Mouse (Mus musculus) CH12.LX (cell line): Measurements from ENCODE around the gene Pawr. TPM values are rescaled to one million over a fixed set of nuclear protein-coding genes. Genes with fewer than 3 reads are reported as not detected.

Experiments
- DNase-seq: peaks from one replicate; pipeline ENCODE4 v3.0.0-alpha.2; 2013; ENCODE audit errors: extremely low read depth
- H3K27ac ChIP-seq: 2 replicates; pipeline ENCODE4 v1.5.1; 2012; ENCODE audit warnings: low read depth, mild to moderate bottlenecking, control low read depth, moderate library complexity; ENCODE audit not compliant: insufficient read depth
- H3K27me3 ChIP-seq: replicated peaks from 2 replicates; pipeline ENCODE3; 2012; ENCODE audit warnings: inconsistent platforms
- H3K36me3 ChIP-seq, 2 experiments: replicated peaks in 1 of 2; 2 replicates each; pipeline versions ENCODE3 to v1.6.1; 2012; ENCODE audit warnings: inconsistent platforms in 1 of 2, low read length in 1 of 2, mild to moderate bottlenecking in 1 of 2, mixed read lengths in 1 of 2, moderate library complexity in 1 of 2; ENCODE audit not compliant: control insufficient read depth in 1 of 2, insufficient read depth in 1 of 2
- H3K4me1 ChIP-seq, 2 experiments: 2 replicates each; pipeline ENCODE4 v1.6.1; 2012; ENCODE audit warnings: inconsistent platforms in 1 of 2, moderate library complexity in 1 of 2; ENCODE audit not compliant: insufficient read depth in 2 of 2, control insufficient read depth in 1 of 2
- H3K4me2 ChIP-seq: 2 replicates; pipeline ENCODE4 v1.6.1; 2012; ENCODE audit warnings: low read depth, mild to moderate bottlenecking, control low read depth; ENCODE audit not compliant: poor library complexity, insufficient read depth, severe bottlenecking
- H3K4me3 ChIP-seq, 3 experiments: fragments of 150-350 bp in 1 of 3; sonication (generic) in 1 of 3; replicated peaks in 1 of 3; 2 replicates each; pipeline versions ENCODE3 to v1.5.1; 2011 to 2012; ENCODE audit warnings: low read depth in 2 of 3, low read length in 2 of 3, mild to moderate bottlenecking in 2 of 3, moderate library complexity in 2 of 3, control low read depth in 1 of 3, improper control_type of control experiment in 1 of 3, inconsistent platforms in 1 of 3, mixed read lengths in 1 of 3; ENCODE audit not compliant: poor library complexity in 1 of 3
- H3K79me2 ChIP-seq: replicated peaks from 2 replicates; pipeline ENCODE4 v1.6.1; 2012; ENCODE audit warnings: mild to moderate bottlenecking, moderate library complexity; ENCODE audit not compliant: control insufficient read depth, poor library complexity, insufficient read depth, severe bottlenecking; ENCODE audit errors: extremely low read depth
- H3K9ac ChIP-seq: 2 replicates; pipeline ENCODE4 v1.6.1; 2012; ENCODE audit warnings: low read depth, mild to moderate bottlenecking, control low read depth, moderate library complexity; ENCODE audit not compliant: insufficient read depth
- H3K9me3 ChIP-seq: replicated peaks from 2 replicates; pipeline ENCODE3; 2012; ENCODE audit warnings: low read length, inconsistent platforms, mixed read lengths
- BHLHE40 ChIP-seq: IDR thresholded peaks from 2 replicates; pipeline ENCODE4 v1.6.1; 2011; ENCODE audit warnings: mild to moderate bottlenecking, low read depth, low read length, improper control_type of control experiment
- CHD1 ChIP-seq: IDR thresholded peaks from 2 replicates; pipeline ENCODE4 v1.6.1; 2012; ENCODE audit warnings: low read depth, low read length, improper control_type of control experiment, inconsistent platforms
- CHD2 ChIP-seq: IDR thresholded peaks from 2 replicates; pipeline ENCODE4 v1.6.1; 2011; ENCODE audit warnings: low read length, improper control_type of control experiment
- CTCF ChIP-seq, 2 experiments: IDR thresholded peaks in 1 of 2; conservative IDR thresholded peaks in 1 of 2; 2 replicates each; pipeline ENCODE4 v1.5.1; 2011 to 2012; ENCODE audit warnings: low read depth in 2 of 2, low read length in 2 of 2, improper control_type of control experiment in 1 of 2, inconsistent platforms in 1 of 2, mild to moderate bottlenecking in 1 of 2, moderate library complexity in 1 of 2
- E2F4 ChIP-seq: IDR thresholded peaks from 2 replicates; pipeline ENCODE4 v1.6.1; 2011; ENCODE audit warnings: low read depth, low read length, improper control_type of control experiment; ENCODE audit not compliant: insufficient replicate concordance
- ELF1 ChIP-seq: IDR thresholded peaks from 2 replicates; pipeline ENCODE4 v1.6.1; 2014; ENCODE audit warnings: low read depth, mild to moderate bottlenecking, inconsistent platforms, low read length, improper control_type of control experiment
- ETS1 ChIP-seq: conservative IDR thresholded peaks from 2 replicates; pipeline ENCODE4 v1.6.1; 2012; ENCODE audit warnings: low read depth, mild to moderate bottlenecking, inconsistent platforms, low read length, improper control_type of control experiment, moderate library complexity
- HCFC1 ChIP-seq: IDR thresholded peaks from 2 replicates; pipeline ENCODE4 v1.6.1; 2012; ENCODE audit warnings: low read depth, mild to moderate bottlenecking, inconsistent platforms, low read length, improper control_type of control experiment
- IRF4 ChIP-seq: IDR thresholded peaks from 2 replicates; pipeline ENCODE4 v1.6.1; 2014; ENCODE audit warnings: low read depth, mild to moderate bottlenecking, inconsistent platforms, low read length, improper control_type of control experiment
- JUN ChIP-seq: IDR thresholded peaks from 2 replicates; pipeline ENCODE4 v1.6.1; 2011; ENCODE audit warnings: low read depth, mild to moderate bottlenecking, low read length, improper control_type of control experiment, moderate library complexity; ENCODE audit not compliant: insufficient read depth
- JUND ChIP-seq: conservative IDR thresholded peaks from 2 replicates; pipeline ENCODE4 v1.6.1; 2011; ENCODE audit warnings: low read depth, low read length, improper control_type of control experiment
- MAFK ChIP-seq: IDR thresholded peaks from 2 replicates; pipeline ENCODE4 v1.6.1; 2011; ENCODE audit warnings: low read length, improper control_type of control experiment; ENCODE audit not compliant: insufficient replicate concordance
- MAX ChIP-seq: IDR thresholded peaks from 2 replicates; pipeline ENCODE4 v1.6.1; 2011; ENCODE audit warnings: low read length, improper control_type of control experiment
- MEF2A ChIP-seq: IDR thresholded peaks from 2 replicates; pipeline ENCODE4 v1.6.1; 2014; ENCODE audit warnings: low read depth, mild to moderate bottlenecking, inconsistent platforms, low read length, improper control_type of control experiment, borderline replicate concordance
- MXI1 ChIP-seq: IDR thresholded peaks from 2 replicates; pipeline ENCODE4 v1.6.1; 2011; ENCODE audit warnings: mild to moderate bottlenecking, low read depth, low read length, improper control_type of control experiment
- MYC ChIP-seq: IDR thresholded peaks from 2 replicates; pipeline ENCODE4 v1.6.1; 2011; ENCODE audit warnings: low read depth, mild to moderate bottlenecking, improper control_type of control experiment, low read length
- NELFE ChIP-seq: IDR thresholded peaks from 2 replicates; pipeline ENCODE4 v1.6.1; 2011; ENCODE audit warnings: low read depth, low read length, improper control_type of control experiment
- NRF1 ChIP-seq: IDR thresholded peaks from 2 replicates; pipeline ENCODE4 v1.6.1; 2014; ENCODE audit warnings: low read depth, mild to moderate bottlenecking, inconsistent platforms, low read length, improper control_type of control experiment, moderate library complexity
- PAX5 ChIP-seq: IDR thresholded peaks from 2 replicates; pipeline ENCODE4 v1.6.1; 2012; ENCODE audit warnings: low read length, inconsistent platforms, mixed read lengths
- POLR2A ChIP-seq: IDR thresholded peaks from 2 replicates; pipeline ENCODE4 v1.6.1; 2011; ENCODE audit warnings: low read depth, mild to moderate bottlenecking, improper control_type of control experiment, low read length
- RCOR1 ChIP-seq: conservative IDR thresholded peaks from 2 replicates; pipeline ENCODE4 v1.6.1; 2012; ENCODE audit warnings: low read depth, mild to moderate bottlenecking, inconsistent platforms, low read length, improper control_type of control experiment
- SIN3A ChIP-seq: IDR thresholded peaks from 2 replicates; pipeline ENCODE4 v1.6.1; 2012; ENCODE audit warnings: low read length, improper control_type of control experiment, inconsistent platforms
- TCF12 ChIP-seq: IDR thresholded peaks from 2 replicates; pipeline ENCODE4 v1.6.1; 2014; ENCODE audit warnings: low read depth, mild to moderate bottlenecking, inconsistent platforms, low read length, improper control_type of control experiment
- UBTF ChIP-seq: IDR thresholded peaks from 2 replicates; pipeline ENCODE4 v1.6.1; 2012; ENCODE audit warnings: low read depth, mild to moderate bottlenecking, inconsistent platforms, low read length, improper control_type of control experiment, moderate library complexity
- USF2 ChIP-seq: conservative IDR thresholded peaks from 2 replicates; pipeline ENCODE4 v1.6.1; 2011; ENCODE audit warnings: low read depth, low read length, improper control_type of control experiment
- ZC3H11A ChIP-seq: IDR thresholded peaks from 2 replicates; pipeline ENCODE4 v1.6.1; 2012; ENCODE audit warnings: low read depth, mild to moderate bottlenecking, inconsistent platforms, low read length, improper control_type of control experiment
- ZKSCAN1 ChIP-seq: IDR thresholded peaks from 2 replicates; pipeline ENCODE4 v1.6.1; 2012; ENCODE audit warnings: low read depth, inconsistent platforms, low read length, improper control_type of control experiment, borderline replicate concordance
- dilution Hi-C: fragments of 300-500 bp; cut with MboI; formaldehyde crosslinking; loops from 2 replicates; pipeline ENCODE4 v1.14.3; 2020; ENCODE audit warnings: low sequenced_read_pairs; ENCODE audit not compliant: extremely low pct_unique_long_range_greater_than_20kb, extremely low pct_ligation_motif_present
- in situ Hi-C: fragments of 300-500 bp; cut with MboI; formaldehyde crosslinking; loops from 3 replicates; pipeline ENCODE4 v1.14.3; 2019; ENCODE audit warnings: low sequenced_read_pairs, low pct_ligation_motif_present, low pct_unique_long_range_greater_than_20kb, mixed read lengths
- polyA plus RNA-seq: library from polyadenylated mRNA; unstranded; fragments of >175 nt; gene quantifications from 2 replicates; pipeline ENCODE4 v1.2.1, GENCODE M21; 2012; ENCODE audit warnings: low read depth; ENCODE audit not compliant: insufficient read length
- total RNA-seq, 2 experiments: library from RNA; depleted of rRNA; stranded (reverse); fragments of 300-350 nt in 1 of 2; fragments of >200 nt in 1 of 2; gene quantifications; 2 replicates each; pipeline ENCODE4 v1.2.3; 2012 to 2014

The Pawr gene
- total and polyA plus RNA-seq, 3 experiments = not detected

DNA sequence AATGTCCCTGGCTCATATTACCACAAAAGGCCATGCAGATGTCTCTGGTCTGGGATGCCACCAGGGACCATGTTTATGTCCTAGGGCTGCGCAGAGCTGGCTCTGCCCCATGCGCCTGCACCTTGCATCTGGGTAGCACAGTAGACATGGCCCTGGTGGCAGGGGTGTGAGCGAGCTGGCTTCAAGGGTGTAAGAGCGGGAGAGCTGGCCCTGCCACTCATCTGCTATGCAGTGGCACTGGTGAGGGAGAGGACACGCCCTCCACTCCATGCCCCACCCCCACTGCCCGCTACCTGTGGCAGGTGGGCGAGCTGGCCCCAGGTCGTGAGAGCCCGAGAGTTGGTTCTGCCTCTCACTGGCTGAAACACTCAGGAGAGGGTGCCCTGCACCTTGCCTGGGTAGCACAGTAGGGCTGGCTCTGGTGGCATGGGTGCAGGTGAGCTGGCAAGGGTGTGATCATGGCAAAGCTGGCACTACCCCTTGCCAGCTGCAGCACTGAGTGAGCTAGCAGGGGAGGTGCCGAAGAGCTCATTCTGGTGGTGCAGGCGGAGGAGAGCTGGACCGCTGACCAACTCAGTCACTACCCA lies 24.8 kb downstream of the Pawr start:
- Histone ChIP-seq H3K9ac (no peak overlapping the region), H3K79me2 (no peaks in the 10 kb centered on the region), H3K9me3 (no peaks in the 10 kb centered on the region)
- TF ChIP-seq USF2 (no peak), SIN3A (no peak), E2F4 (no peak), MXI1 (no peak), TCF12 (no peak), ETS1 (no peak), CHD1 (no peak), ZC3H11A (no peak), CHD2 (no peak), JUN (no peak), BHLHE40 (no peak), IRF4 (no peak), HCFC1 (no peak), MAFK (no peak), MYC (no peak), UBTF (no peak), RCOR1 (no peak), ELF1 (no peak), MAX (no peak), JUND (no peak)
- TF ChIP-seq, all 38 proteins: peak for 0
- Histone ChIP-seq H3K4me2 (no peak overlapping the region), H3K36me3 (no peaks in the 10 kb centered on the region), H3K4me3 (no peak overlapping the region), H3K27me3 (no peaks in the 10 kb centered on the region), H3K4me1 (no peaks in the 10 kb centered on the region), H3K27ac (no peak overlapping the region)
- no peak for DNase-seq
- dilution Hi-C loops (no loop called here), in situ Hi-C loops (no loop called here)

DNA sequence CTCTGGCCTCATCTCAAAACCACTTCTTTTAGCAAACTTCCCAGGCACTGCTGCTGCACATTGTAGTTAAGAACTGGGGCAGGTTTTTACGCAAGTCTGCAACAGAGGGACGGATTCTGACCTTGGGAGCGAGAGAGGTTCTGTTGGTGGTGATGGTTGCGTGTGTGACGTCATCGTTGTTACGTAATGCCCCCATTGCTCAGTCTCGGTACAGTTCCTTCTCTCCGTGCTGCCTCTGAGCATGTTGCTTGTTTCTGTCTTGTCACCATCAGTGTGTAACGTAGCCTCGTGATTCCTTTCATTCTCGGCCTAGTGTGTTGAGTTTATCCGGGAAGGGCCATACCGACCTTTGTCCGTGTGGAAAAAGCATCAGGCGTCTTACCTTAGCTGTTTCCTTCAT lies 28.1 kb downstream of the Pawr start:
- Histone ChIP-seq H3K9ac (no peak overlapping the region), H3K4me1 (no peaks in the 10 kb centered on the region), H3K9me3 (no peaks in the 10 kb centered on the region), H3K4me3 (no peak overlapping the region), H3K27me3 (no peaks in the 10 kb centered on the region), H3K27ac (no peak overlapping the region), H3K79me2 (no peaks in the 10 kb centered on the region), H3K36me3 (no peaks in the 10 kb centered on the region), H3K4me2 (no peak overlapping the region)
- dilution Hi-C loops = no loop called here
- no peak for DNase-seq
- TF ChIP-seq MEF2A = no peak
- no peak for TF ChIP-seq NELFE
- no peak for TF ChIP-seq BHLHE40
- TF ChIP-seq E2F4 = no peak
- TF ChIP-seq JUND = no peak
- TF ChIP-seq SIN3A = no peak
- TF ChIP-seq PAX5 = no peak
- TF ChIP-seq CTCF (conservative IDR thresholded peaks at IDR 0.05 in 1 of 2, IDR thresholded peaks at IDR 0.05 in 1 of 2; ENCODE audit: low read depth in 2 of 2, low read length in 2 of 2) = no peak
- TF ChIP-seq UBTF = no peak
- no peak for TF ChIP-seq ZKSCAN1
- no peak for TF ChIP-seq POLR2A
- TF ChIP-seq MAFK = no peak
- no peak for TF ChIP-seq ETS1
- no peak for TF ChIP-seq ELF1
- TF ChIP-seq NRF1 = no peak
- TF ChIP-seq MXI1 = no peak
- TF ChIP-seq MAX = no peak
- in situ Hi-C loops = no loop called here
